Mouse (Mus musculus): ENCODE results near the gene Zfp831. TPM values are rescaled to one million over a fixed set of nuclear protein-coding genes. Genes with fewer than 3 reads are reported as not detected.

Zfp831 gene
- polyA plus RNA-seq, 2 experiments: 0.03 TPM; not detected in 1

DNA sequence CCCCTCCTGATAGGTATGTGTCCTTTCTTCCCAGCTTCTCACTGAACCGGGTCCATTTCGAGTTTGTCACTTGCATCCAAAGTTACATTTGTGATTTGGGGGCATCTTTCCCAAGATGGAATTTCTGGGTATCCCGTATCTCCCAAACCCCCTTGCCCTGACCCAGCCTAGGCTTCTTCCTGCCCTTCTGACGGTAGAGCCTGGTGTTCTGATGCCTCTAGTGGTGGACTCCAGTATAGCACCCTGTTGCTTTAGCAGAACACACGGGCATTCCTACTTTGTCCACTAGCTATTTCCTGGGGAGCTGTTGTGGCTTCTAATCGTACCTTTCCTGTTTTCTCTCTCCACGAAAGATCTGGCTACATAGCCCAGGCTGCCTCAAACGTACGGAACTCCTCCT is 32.3 kb downstream of the Zfp831 start:
- peaks cover 5% of the 10 kb centered on the region; the same call in 1 of the 2 replicates for H3K27me3 ChIP-seq (ENCODE audit: control insufficient read depth, insufficient read depth, low read length)
- H3K4me2 ChIP-seq (ENCODE audit: low read depth): no peak overlapping the region
- no peaks in the 10 kb centered on the region for H3K9me3 ChIP-seq (ENCODE audit: control insufficient read depth, low read length)
- peaks cover 3 to 4% of the 10 kb centered on the region in 2 experiments; a peak in 3 of 4 replicates for H3K4me1 ChIP-seq (replicated peaks; ENCODE audit: control insufficient read depth in 2 of 2, insufficient read depth in 2 of 2, low read length in 1 of 2)
- peak; percentile 20 to 37 (median 26) for DNase-seq (ENCODE audit: low read depth in 3 of 3, low spot score in 3 of 3)
- H3K36me3 ChIP-seq (replicated peaks; ENCODE audit: control insufficient read depth, insufficient read depth, low read depth): no peaks in the 10 kb centered on the region
- H3K9ac ChIP-seq (replicated peaks): no peak overlapping the region
- peak; percentile 92 for TF ChIP-seq CTCF (IDR thresholded peaks at IDR 0.05; ENCODE audit: low read depth)
- TF ChIP-seq EP300 (IDR thresholded peaks at IDR 0.05; ENCODE audit: low read depth): no peak
- H3K27ac ChIP-seq: no peak overlapping the region
- no peak overlapping the region for H3K4me3 ChIP-seq (ENCODE audit: insufficient read depth in 1 of 2, low read depth in 2 of 2, low read length in 2 of 2)
- no peak for ATAC-seq (ENCODE audit: insufficient read depth)
- WGBS (ENCODE audit: insufficient replicate concordance): 3% methylated on average over 9 of the region's 9 CpGs

GRCm38 (mm10) chr2:174701351-174701750 is 58.0 kb downstream of the Zfp831 start:
- no peak overlapping the region for H3K4me2 ChIP-seq (ENCODE audit: low read depth)
- H3K36me3 ChIP-seq (replicated peaks; ENCODE audit: control insufficient read depth, insufficient read depth, low read depth): no peaks in the 10 kb centered on the region
- H3K4me3 ChIP-seq (ENCODE audit: insufficient read depth in 1 of 2, low read depth in 2 of 2, low read length in 2 of 2): no peak overlapping the region
- no peaks in the 10 kb centered on the region for H3K27me3 ChIP-seq (ENCODE audit: control insufficient read depth, insufficient read depth, low read length)
- H3K9me3 ChIP-seq (ENCODE audit: control insufficient read depth, low read length): no peaks in the 10 kb centered on the region
- H3K4me1 ChIP-seq (replicated peaks; ENCODE audit: control insufficient read depth in 2 of 2, insufficient read depth in 2 of 2, low read length in 1 of 2): no peaks in the 10 kb centered on the region
- no peak overlapping the region for H3K9ac ChIP-seq (replicated peaks)
- H3K27ac ChIP-seq: no peak overlapping the region
- no peak for DNase-seq (ENCODE audit: low read depth in 3 of 3, low spot score in 3 of 3)
- ATAC-seq (ENCODE audit: insufficient read depth): no peak
- WGBS (ENCODE audit: insufficient replicate concordance): 73% methylated on average over 8 of the region's 8 CpGs
- TF ChIP-seq EP300 (IDR thresholded peaks at IDR 0.05; ENCODE audit: low read depth) (no peak), CTCF (IDR thresholded peaks at IDR 0.05; ENCODE audit: low read depth) (no peak)

- Histone ChIP-seq H3K27ac (no peak overlapping the region), H3K4me3 (ENCODE audit: insufficient read depth in 1 of 2, low read depth in 2 of 2, low read length in 2 of 2) (no peak overlapping the region), H3K9me3 (ENCODE audit: control insufficient read depth, low read length) (no peaks in the 10 kb centered on the region), H3K4me2 (ENCODE audit: low read depth) (no peak overlapping the region), H3K4me1 (replicated peaks; ENCODE audit: control insufficient read depth in 2 of 2, insufficient read depth in 2 of 2, low read length in 1 of 2) (no peaks in the 10 kb centered on the region), H3K27me3 (ENCODE audit: control insufficient read depth, insufficient read depth, low read length) (no peaks in the 10 kb centered on the region), H3K9ac (replicated peaks) (no peak overlapping the region), H3K36me3 (replicated peaks; ENCODE audit: control insufficient read depth, insufficient read depth, low read depth) (no peaks in the 10 kb centered on the region)
- TF ChIP-seq EP300 (IDR thresholded peaks at IDR 0.05; ENCODE audit: low read depth) (no peak), CTCF (IDR thresholded peaks at IDR 0.05; ENCODE audit: low read depth) (no peak)
- ATAC-seq (ENCODE audit: insufficient read depth) (no peak), DNase-seq (ENCODE audit: low read depth in 3 of 3, low spot score in 3 of 3) (no peak)
- 82% methylated on average over 16 of the region's 16 CpGs for WGBS (ENCODE audit: insufficient replicate concordance)
Measured at GRCm38 (mm10) chr2:174707101-174707500, 63.8 kb downstream of the Zfp831 start.

GRCm38 (mm10) chr2:174708587-174708986 is 65.3 kb downstream of the Zfp831 start:
- Histone ChIP-seq H3K9ac (replicated peaks) (no peak overlapping the region), H3K4me1 (replicated peaks; ENCODE audit: control insufficient read depth in 2 of 2, insufficient read depth in 2 of 2, low read length in 1 of 2) (no peaks in the 10 kb centered on the region), H3K4me2 (ENCODE audit: low read depth) (no peak overlapping the region), H3K27me3 (ENCODE audit: control insufficient read depth, insufficient read depth, low read length) (no peaks in the 10 kb centered on the region), H3K27ac (no peak overlapping the region), H3K4me3 (ENCODE audit: insufficient read depth in 1 of 2, low read depth in 2 of 2, low read length in 2 of 2) (no peak overlapping the region), H3K9me3 (ENCODE audit: control insufficient read depth, low read length) (no peaks in the 10 kb centered on the region), H3K36me3 (replicated peaks; ENCODE audit: control insufficient read depth, insufficient read depth, low read depth) (no peaks in the 10 kb centered on the region)
- ATAC-seq (ENCODE audit: insufficient read depth): no peak
- WGBS (ENCODE audit: insufficient replicate concordance): 70% methylated on average over 4 of the region's 4 CpGs
- DNase-seq (ENCODE audit: low read depth in 3 of 3, low spot score in 3 of 3): no peak
- TF ChIP-seq CTCF (IDR thresholded peaks at IDR 0.05; ENCODE audit: low read depth) (no peak), EP300 (IDR thresholded peaks at IDR 0.05; ENCODE audit: low read depth) (no peak)

GRCm38 (mm10) chr2:174710185-174710584 is 66.9 kb downstream of the Zfp831 start:
- Histone ChIP-seq H3K36me3 (replicated peaks; ENCODE audit: control insufficient read depth, insufficient read depth, low read depth) (no peaks in the 10 kb centered on the region), H3K4me3 (ENCODE audit: insufficient read depth in 1 of 2, low read depth in 2 of 2, low read length in 2 of 2) (no peak overlapping the region), H3K9me3 (ENCODE audit: control insufficient read depth, low read length) (no peaks in the 10 kb centered on the region), H3K27me3 (ENCODE audit: control insufficient read depth, insufficient read depth, low read length) (no peaks in the 10 kb centered on the region), H3K9ac (replicated peaks) (no peak overlapping the region), H3K4me2 (ENCODE audit: low read depth) (no peak overlapping the region), H3K27ac (no peak overlapping the region), H3K4me1 (replicated peaks; ENCODE audit: control insufficient read depth in 2 of 2, insufficient read depth in 2 of 2, low read length in 1 of 2) (no peaks in the 10 kb centered on the region)
- DNase-seq (ENCODE audit: low read depth in 3 of 3, low spot score in 3 of 3) (no peak), ATAC-seq (ENCODE audit: insufficient read depth) (no peak)
- WGBS (ENCODE audit: insufficient replicate concordance): 48% methylated on average over 3 of the region's 3 CpGs
- TF ChIP-seq EP300 (IDR thresholded peaks at IDR 0.05; ENCODE audit: low read depth): no peak
- no peak for TF ChIP-seq CTCF (IDR thresholded peaks at IDR 0.05; ENCODE audit: low read depth)

Data from liver, embryonic 14.5 days (tissue).